Mouse (Mus musculus): ENCODE measurements around the gene Chil1.

DNA sequence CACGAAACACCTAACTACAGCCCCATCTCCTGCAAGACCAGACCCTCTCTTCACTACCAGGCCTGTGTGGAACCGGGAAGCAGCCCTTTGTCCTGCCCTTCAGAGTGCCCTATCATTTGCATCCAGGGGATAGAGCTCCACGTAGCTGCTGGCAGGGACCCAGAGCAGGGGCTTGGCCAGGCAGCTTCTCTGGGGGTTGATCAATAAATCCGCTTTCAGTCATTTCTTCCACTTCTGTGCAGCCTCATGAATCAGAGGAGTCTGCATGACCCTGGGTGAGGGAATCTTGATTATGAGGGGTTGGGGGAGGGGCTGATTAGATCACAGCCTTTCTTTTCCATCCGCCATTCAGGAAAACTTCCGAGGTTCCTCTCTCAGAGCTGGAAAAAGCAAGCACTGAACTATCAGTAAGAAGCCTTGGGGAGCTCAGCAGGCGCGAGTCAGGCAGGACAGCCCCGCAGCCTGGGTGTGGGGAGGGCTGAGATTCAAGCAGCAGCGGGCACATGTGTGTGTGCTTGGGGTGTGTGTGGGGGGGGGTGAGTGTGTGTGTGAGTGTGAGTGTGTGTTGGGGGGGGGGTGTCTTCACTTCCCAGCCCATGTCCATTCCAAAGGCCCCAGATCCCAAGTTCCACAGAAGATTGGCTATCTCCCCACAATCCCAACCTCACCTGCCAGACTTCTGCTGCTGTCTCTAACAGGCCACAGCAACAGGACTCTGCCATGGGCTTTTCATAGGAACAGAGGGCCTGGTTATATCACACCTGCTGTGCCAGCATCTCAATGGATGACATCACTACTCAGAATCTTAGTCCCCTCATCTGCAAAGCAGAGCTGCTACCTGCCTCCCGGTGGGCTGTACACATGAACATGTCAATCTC lies 34.0 kb downstream of the Chil1 start:
- TF ChIP-seq CTCF (IDR thresholded peaks at IDR 0.05; ENCODE audit: low read depth): no peak
- TF ChIP-seq EP300 (IDR thresholded peaks at IDR 0.05; ENCODE audit: low read depth): no peak

Measured in liver, postnatal 0 days (tissue).